Mouse (Mus musculus) midbrain, embryonic 11.5 days (tissue): ENCODE data around the gene Odf4. TPM values are rescaled to one million over a fixed set of nuclear protein-coding genes. Genes with fewer than 3 reads are reported as not detected.

Experiments used
- ATAC-seq: fragments of 200-750 bp; cut with Nextera tagmentation; 2 replicates; pipeline ENCODE4 v1.8.0; 2017; ENCODE audit warnings: moderate TSS enrichment, moderate library complexity; ENCODE audit not compliant: low FRiP score
- DNase-seq: peaks from one replicate; pipeline ENCODE4 v3.0.0; 2015; ENCODE audit warnings: low spot score; ENCODE audit errors: missing footprints
- H3K27ac ChIP-seq: fragments of 300-500 bp; sonication (generic); 2 replicates; pipeline ENCODE4 v1.5.1; 2014; ENCODE audit warnings: low read depth, low read length
- H3K27me3 ChIP-seq: fragments of 300-500 bp; sonication (generic); 2 replicates; pipeline ENCODE4 v1.6.1; 2014; ENCODE audit warnings: mild to moderate bottlenecking, low read length, moderate library complexity, mixed read lengths; ENCODE audit not compliant: control insufficient read depth, insufficient read depth
- H3K36me3 ChIP-seq: fragments of 300-500 bp; sonication (generic); 2 replicates; pipeline ENCODE4 v1.6.1; 2014; ENCODE audit warnings: mild to moderate bottlenecking, low read length, moderate library complexity, mixed read lengths; ENCODE audit not compliant: control insufficient read depth, insufficient read depth
- H3K4me1 ChIP-seq: fragments of 300-500 bp; sonication (generic); 2 replicates; pipeline ENCODE4 v1.6.1; 2014; ENCODE audit warnings: low read length; ENCODE audit not compliant: control insufficient read depth, insufficient read depth
- H3K4me2 ChIP-seq: fragments of 300-500 bp; sonication (generic); 2 replicates; pipeline ENCODE4 v1.6.1; 2014; ENCODE audit warnings: mild to moderate bottlenecking, moderate library complexity
- H3K4me3 ChIP-seq: fragments of 300-500 bp; sonication (generic); 2 replicates; pipeline ENCODE4 v1.5.1; 2014; ENCODE audit warnings: low read depth, low read length
- H3K9ac ChIP-seq: fragments of 300-500 bp; sonication (generic); 2 replicates; pipeline ENCODE4 v1.6.1; 2014; ENCODE audit warnings: low read length
- H3K9me3 ChIP-seq: fragments of 300-500 bp; sonication (generic); 2 replicates; pipeline ENCODE4 v1.6.1; 2016; ENCODE audit warnings: low read length; ENCODE audit not compliant: control insufficient read depth
- WGBS: fragments of 180-500 bp; shearing (Covaris S2); extraction: QIAGEN DNeasy Blood & Tissue Kit; methylation state at CpG from one replicate; pipeline ENCODE4 v1.1.7; 2014; 5-methylcytosine and 5-hydroxymethylcytosine counted together
- polyA plus RNA-seq: library from polyadenylated mRNA; unstranded; fragments of >200 nt; fragmentation: Nextera tagmentation; extraction: Ambion mirVana; gene quantifications from 2 replicates; pipeline ENCODE4 v1.2.1, GENCODE M21; 2014

The Odf4 gene
- polyA plus RNA-seq, 1 experiment from 2014 or later: not detected

DNA sequence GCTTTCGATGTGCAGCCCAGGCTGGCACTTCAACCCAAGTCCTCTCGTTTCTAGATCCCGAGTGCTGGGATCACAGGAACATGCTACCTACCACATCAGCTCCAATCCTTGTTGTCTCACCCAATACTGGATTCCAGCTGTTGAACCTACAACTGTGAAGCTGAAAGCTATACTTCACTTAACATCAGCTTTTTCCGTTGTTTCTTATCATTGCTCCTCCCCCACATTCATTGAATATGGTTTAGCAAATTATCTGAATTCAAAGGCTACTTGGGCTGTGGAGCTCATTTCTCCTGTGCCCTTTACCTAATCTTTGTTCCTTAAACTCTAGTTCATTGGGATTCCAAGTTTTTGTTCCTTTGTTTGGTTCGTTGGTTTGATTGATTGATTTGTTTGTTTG is 48.1 kb downstream of the Odf4 start:
- no peak for ATAC-seq
- 88% methylated on average over 5 of the region's 5 CpGs for WGBS
- no peaks in the 10 kb centered on the region for H3K4me1 ChIP-seq

GRCm38 (mm10) chr11:68874841-68875240 is 52.0 kb downstream of the Odf4 start:
- H3K4me1 ChIP-seq: no peaks in the 10 kb centered on the region
- no peak overlapping the region for H3K27ac ChIP-seq
- H3K9ac ChIP-seq: no peak overlapping the region
- H3K4me2 ChIP-seq: no peak overlapping the region
- no peaks in the 10 kb centered on the region for H3K36me3 ChIP-seq
- no peaks in the 10 kb centered on the region for H3K9me3 ChIP-seq
- WGBS: 2% methylated on average over 2 of the region's 2 CpGs
- DNase-seq: peak; percentile 93
- H3K27me3 ChIP-seq: no peaks in the 10 kb centered on the region
- ATAC-seq: no peak
- H3K4me3 ChIP-seq: no peak overlapping the region

More for the DNA sequence above, 48.1 kb downstream of the Odf4 start:
- H3K36me3 ChIP-seq: no peaks in the 10 kb centered on the region
- no peak overlapping the region for H3K27ac ChIP-seq
- H3K4me2 ChIP-seq: no peak overlapping the region
- H3K27me3 ChIP-seq: no peaks in the 10 kb centered on the region
- DNase-seq: no peak
- no peak overlapping the region for H3K9ac ChIP-seq
- no peak overlapping the region for H3K4me3 ChIP-seq
- no peaks in the 10 kb centered on the region for H3K9me3 ChIP-seq

Other genes with a start within 250 kb of the Odf4 start
- 139 and 141 TPM in 2 replicates for gene Myh10, start 235.5 kb downstream of the Odf4 start, polyA plus RNA-seq
- gene Ndel1, start 55.2 kb downstream of the Odf4 start, polyA plus RNA-seq: 47.6 and 49.6 TPM in 2 replicates
- gene Rnf222, start 38.5 kb downstream of the Odf4 start, polyA plus RNA-seq: 0.04 and 0.07 TPM in 2 replicates
- gene Rpl26, start 25.5 kb downstream of the Odf4 start, polyA plus RNA-seq: 841 and 881 TPM in 2 replicates
- gene Arhgef15, start 30.4 kb upstream of the Odf4 start, polyA plus RNA-seq: 3.7 and 4.2 TPM in 2 replicates
- 1.1 and 1.2 TPM in 2 replicates for gene Slc25a35, start 41.0 kb upstream of the Odf4 start, polyA plus RNA-seq
- 54.5 and 55.3 TPM in 2 replicates for gene Rangrf, start 48.1 kb upstream of the Odf4 start, polyA plus RNA-seq
- gene Pfas, start 81.4 kb upstream of the Odf4 start, polyA plus RNA-seq: 31.2 and 33.0 TPM in 2 replicates
- gene Ctc1, start 88.8 kb upstream of the Odf4 start, polyA plus RNA-seq: 54.6 and 54.8 TPM in 2 replicates
- gene Aurkb, start 118.6 kb upstream of the Odf4 start, polyA plus RNA-seq: 169 and 171 TPM in 2 replicates
- 8.8 and 9.8 TPM in 2 replicates for gene Borcs6, start 132.6 kb upstream of the Odf4 start, polyA plus RNA-seq
- 53.5 and 57.7 TPM in 2 replicates for gene Tmem107, start 143.7 kb upstream of the Odf4 start, polyA plus RNA-seq
- gene Vamp2, start 161.4 kb upstream of the Odf4 start, polyA plus RNA-seq: 72.4 and 73.5 TPM in 2 replicates
- 6.0 and 7.3 TPM in 2 replicates for gene Per1, start 168.1 kb upstream of the Odf4 start, polyA plus RNA-seq
- gene Hes7, start 193.3 kb upstream of the Odf4 start, polyA plus RNA-seq: 0.17 and 0.33 TPM in 2 replicates
- gene 9130213A22Rik, start 195.5 kb upstream of the Odf4 start, polyA plus RNA-seq: 0.11 TPM in 1 of 2 replicates, not detected in the other
- 0.15 and 0.74 TPM in 2 replicates for gene Aloxe3, start 198.8 kb upstream of the Odf4 start, polyA plus RNA-seq
- not detected in 2 replicates for gene Alox12b, start 229.9 kb upstream of the Odf4 start, polyA plus RNA-seq